Mouse (Mus musculus): ENCODE data around the gene Ggta1. TPM values are rescaled to one million over a fixed set of nuclear protein-coding genes. Genes with fewer than 3 reads are reported as not detected.

Ggta1 gene
- total and polyA plus RNA-seq, 3 experiments: 40.5 to 55.8 (median 46.9) TPM

DNA sequence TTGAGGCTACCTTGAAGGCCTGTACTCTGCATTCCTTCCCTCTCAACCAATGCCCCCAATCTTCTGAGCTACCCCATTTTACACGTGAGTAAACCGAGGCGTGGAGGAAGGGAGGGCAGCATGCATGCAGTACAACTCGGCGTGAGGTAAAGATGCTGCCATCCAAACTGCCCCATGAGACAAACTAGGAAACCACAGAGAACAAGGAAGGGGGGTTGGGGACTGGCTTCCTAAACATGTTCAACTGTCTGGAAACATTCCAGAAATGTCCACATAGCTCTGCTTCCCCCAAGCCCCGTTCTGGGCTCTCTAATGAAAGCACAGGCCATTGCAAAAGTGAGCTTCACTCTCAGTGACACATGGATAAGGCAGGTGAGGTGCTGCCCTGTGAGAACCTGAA is 21.6 kb downstream of the Ggta1 start:
- peak overlapping the region; percentile 24 for H3K4me2 ChIP-seq (ENCODE audit: insufficient read depth, low read depth, poor library complexity, severe bottlenecking)
- no peaks in the 10 kb centered on the region for H3K9me3 ChIP-seq (replicated peaks; ENCODE audit: low read length)
- H3K27ac ChIP-seq (ENCODE audit: insufficient read depth, low read depth): peak overlapping the region; percentile 36; the same call in 1 of the 2 replicates
- dilution Hi-C loops (cut with MboI; ENCODE audit: extremely low pct_ligation_motif_present, extremely low pct_unique_long_range_greater_than_20kb, low sequenced_read_pairs) (no loop called here), in situ Hi-C loops (cut with MboI; ENCODE audit: low pct_ligation_motif_present, low pct_unique_long_range_greater_than_20kb, low sequenced_read_pairs) (no loop called here)
- H3K36me3 ChIP-seq (replicated peaks in 1 of 2; ENCODE audit: control insufficient read depth in 1 of 2, insufficient read depth in 1 of 2, low read length in 1 of 2): peaks cover 21 to 59% of the 10 kb centered on the region in 2 experiments
- TF ChIP-seq MXI1 (IDR thresholded peaks at IDR 0.05; ENCODE audit: low read depth, low read length): 0 out of 2 replicates have a peak, but pooled peaks have one; percentile 25
- peak; percentile 43; the same call in 1 of the 2 replicates for TF ChIP-seq TCF12 (IDR thresholded peaks at IDR 0.05; ENCODE audit: low read depth, low read length)
- no peak for TF ChIP-seq NELFE (IDR thresholded peaks at IDR 0.05; ENCODE audit: low read depth, low read length)
- TF ChIP-seq BHLHE40 (IDR thresholded peaks at IDR 0.05; ENCODE audit: low read depth, low read length): peak; percentile 64
- H3K79me2 ChIP-seq (replicated peaks; ENCODE audit: control insufficient read depth, extremely low read depth, insufficient read depth, poor library complexity, severe bottlenecking): peaks cover 85% of the 10 kb centered on the region
- H3K27me3 ChIP-seq (replicated peaks): no peaks in the 10 kb centered on the region
- H3K4me3 ChIP-seq (replicated peaks in 1 of 3; ENCODE audit: low read depth in 2 of 3, low read length in 2 of 3, poor library complexity in 1 of 3): no peak overlapping the region
- peaks cover 24 to 59% of the 10 kb centered on the region in 2 experiments for H3K4me1 ChIP-seq (ENCODE audit: control insufficient read depth in 1 of 2, insufficient read depth in 2 of 2)
- no peak overlapping the region for H3K9ac ChIP-seq (ENCODE audit: insufficient read depth, low read depth)
- DNase-seq (ENCODE audit: extremely low read depth): no peak

DNA sequence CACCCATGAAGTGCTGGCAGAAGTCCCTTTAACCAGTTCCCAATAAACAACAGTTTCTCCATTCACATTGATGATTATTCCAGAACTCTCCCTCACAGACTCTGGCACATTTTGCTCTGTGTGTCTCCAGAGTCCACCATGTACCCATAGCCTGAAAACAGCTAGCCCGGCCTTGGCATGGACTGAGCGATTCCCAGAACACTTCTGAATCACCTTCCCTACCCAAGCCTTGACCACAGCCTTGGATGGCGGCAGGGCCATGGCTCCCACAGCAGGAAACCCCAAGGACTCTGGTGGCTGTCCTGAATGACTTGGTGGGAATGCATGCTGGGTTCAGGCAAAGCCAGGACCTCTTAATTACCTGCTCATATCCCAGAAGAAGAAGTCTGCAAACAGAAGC is 22.6 kb downstream of the Ggta1 start:
- dilution Hi-C loops (cut with MboI; ENCODE audit: extremely low pct_ligation_motif_present, extremely low pct_unique_long_range_greater_than_20kb, low sequenced_read_pairs): no loop called here
- in situ Hi-C loops (cut with MboI; ENCODE audit: low pct_ligation_motif_present, low pct_unique_long_range_greater_than_20kb, low sequenced_read_pairs): no loop called here

DNA sequence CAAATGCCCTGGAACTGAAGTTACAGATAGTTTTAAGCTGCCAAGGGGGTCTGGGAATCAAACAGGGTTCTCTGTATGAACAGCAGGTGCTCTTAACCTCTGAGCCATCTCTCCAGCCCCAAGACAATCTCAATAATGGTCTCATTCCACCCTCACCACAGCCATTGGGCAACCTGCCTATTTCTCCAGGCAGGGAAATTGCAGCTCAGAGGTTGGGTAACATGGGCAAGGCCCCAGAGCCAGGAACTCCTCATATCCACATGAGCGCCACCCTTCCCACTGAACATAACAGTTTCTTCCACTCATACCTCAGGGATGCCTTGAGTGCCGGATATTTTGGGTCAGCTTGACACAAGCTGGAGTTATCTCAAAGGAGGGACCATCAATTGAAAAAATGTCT is 25.2 kb downstream of the Ggta1 start:
- dilution Hi-C loops (cut with MboI; ENCODE audit: extremely low pct_ligation_motif_present, extremely low pct_unique_long_range_greater_than_20kb, low sequenced_read_pairs) (no loop called here), in situ Hi-C loops (cut with MboI; ENCODE audit: low pct_ligation_motif_present, low pct_unique_long_range_greater_than_20kb, low sequenced_read_pairs) (no loop called here)
- no peak overlapping the region for H3K27ac ChIP-seq (ENCODE audit: insufficient read depth, low read depth)
- H3K27me3 ChIP-seq (replicated peaks): no peaks in the 10 kb centered on the region
- DNase-seq (ENCODE audit: extremely low read depth): no peak
- peaks cover 47 to 86% of the 10 kb centered on the region in 2 experiments for H3K36me3 ChIP-seq (replicated peaks in 1 of 2; ENCODE audit: control insufficient read depth in 1 of 2, insufficient read depth in 1 of 2, low read length in 1 of 2)
- peaks cover 86% of the 10 kb centered on the region for H3K79me2 ChIP-seq (replicated peaks; ENCODE audit: control insufficient read depth, extremely low read depth, insufficient read depth, poor library complexity, severe bottlenecking)
- H3K4me2 ChIP-seq (ENCODE audit: insufficient read depth, low read depth, poor library complexity, severe bottlenecking): no peak overlapping the region
- no peaks in the 10 kb centered on the region for H3K9me3 ChIP-seq (replicated peaks; ENCODE audit: low read length)
- no peak overlapping the region for H3K9ac ChIP-seq (ENCODE audit: insufficient read depth, low read depth)
- TF ChIP-seq JUN (IDR thresholded peaks at IDR 0.05; ENCODE audit: insufficient read depth, low read depth, low read length): no peak
- no peak for TF ChIP-seq PAX5 (IDR thresholded peaks at IDR 0.05; ENCODE audit: low read length)
- TF ChIP-seq USF1 (IDR thresholded peaks at IDR 0.05; ENCODE audit: low read depth, low read length): no peak
- TF ChIP-seq CTCF (conservative IDR thresholded peaks at IDR 0.05 in 1 of 2, IDR thresholded peaks at IDR 0.05 in 1 of 2; ENCODE audit: low read depth in 2 of 2, low read length in 2 of 2): no peak
- TF ChIP-seq ZNF384 (IDR thresholded peaks at IDR 0.05; ENCODE audit: low read depth, low read length): no peak
- TF ChIP-seq ELF1 (IDR thresholded peaks at IDR 0.05; ENCODE audit: low read depth, low read length): no peak
- no peak for TF ChIP-seq HCFC1 (IDR thresholded peaks at IDR 0.05; ENCODE audit: low read depth, low read length)
- no peak for TF ChIP-seq ETS1 (conservative IDR thresholded peaks at IDR 0.05; ENCODE audit: low read depth, low read length)
- TF ChIP-seq SMC3 (IDR thresholded peaks at IDR 0.05; ENCODE audit: low read depth, low read length): no peak
- TF ChIP-seq ZC3H11A (IDR thresholded peaks at IDR 0.05; ENCODE audit: low read depth, low read length): no peak
- no peak for TF ChIP-seq MAZ (IDR thresholded peaks at IDR 0.05; ENCODE audit: low read depth, low read length)
- TF ChIP-seq NELFE (IDR thresholded peaks at IDR 0.05; ENCODE audit: low read depth, low read length): no peak
- TF ChIP-seq MXI1 (IDR thresholded peaks at IDR 0.05; ENCODE audit: low read depth, low read length): no peak
- no peak for TF ChIP-seq GABPA (IDR thresholded peaks at IDR 0.05; ENCODE audit: insufficient replicate concordance, low read depth, low read length)
- TF ChIP-seq USF2 (conservative IDR thresholded peaks at IDR 0.05; ENCODE audit: low read depth, low read length): no peak
- TF ChIP-seq MEF2A (IDR thresholded peaks at IDR 0.05; ENCODE audit: borderline replicate concordance, low read depth, low read length): no peak
- no peak for TF ChIP-seq UBTF (IDR thresholded peaks at IDR 0.05; ENCODE audit: low read depth, low read length)
- no peak for TF ChIP-seq KAT2A (IDR thresholded peaks at IDR 0.05; ENCODE audit: insufficient replicate concordance, low read length)
- H3K4me3 ChIP-seq (replicated peaks in 1 of 3; ENCODE audit: low read depth in 2 of 3, low read length in 2 of 3, poor library complexity in 1 of 3): no peak overlapping the region
- peaks cover 20 to 43% of the 10 kb centered on the region in 2 experiments for H3K4me1 ChIP-seq (ENCODE audit: control insufficient read depth in 1 of 2, insufficient read depth in 2 of 2)

More for the DNA sequence above, 22.6 kb downstream of the Ggta1 start:
- H3K27me3 ChIP-seq (replicated peaks): no peaks in the 10 kb centered on the region
- TF ChIP-seq POLR2AphosphoS2 (IDR thresholded peaks at IDR 0.05; ENCODE audit: low read depth, low read length) (no peak), TBP (conservative IDR thresholded peaks at IDR 0.05; ENCODE audit: low read depth, low read length) (no peak), MAZ (IDR thresholded peaks at IDR 0.05; ENCODE audit: low read depth, low read length) (no peak), IRF4 (IDR thresholded peaks at IDR 0.05; ENCODE audit: low read depth, low read length) (no peak), NELFE (IDR thresholded peaks at IDR 0.05; ENCODE audit: low read depth, low read length) (no peak), USF1 (IDR thresholded peaks at IDR 0.05; ENCODE audit: low read depth, low read length) (no peak), CHD1 (IDR thresholded peaks at IDR 0.05; ENCODE audit: low read depth, low read length) (no peak), SIN3A (IDR thresholded peaks at IDR 0.05; ENCODE audit: low read length) (no peak), JUN (IDR thresholded peaks at IDR 0.05; ENCODE audit: insufficient read depth, low read depth, low read length) (no peak), ZMIZ1 (IDR thresholded peaks at IDR 0.05; ENCODE audit: low read depth, low read length) (no peak), ELF1 (IDR thresholded peaks at IDR 0.05; ENCODE audit: low read depth, low read length) (no peak), RCOR1 (conservative IDR thresholded peaks at IDR 0.05; ENCODE audit: low read depth, low read length) (no peak), ETS1 (conservative IDR thresholded peaks at IDR 0.05; ENCODE audit: low read depth, low read length) (no peak), NRF1 (IDR thresholded peaks at IDR 0.05; ENCODE audit: low read depth, low read length) (no peak), MEF2A (IDR thresholded peaks at IDR 0.05; ENCODE audit: borderline replicate concordance, low read depth, low read length) (no peak)
- H3K4me1 ChIP-seq (ENCODE audit: control insufficient read depth in 1 of 2, insufficient read depth in 2 of 2): peaks cover 24 to 53% of the 10 kb centered on the region in 2 experiments
- peaks cover 22 to 63% of the 10 kb centered on the region in 2 experiments for H3K36me3 ChIP-seq (replicated peaks in 1 of 2; ENCODE audit: control insufficient read depth in 1 of 2, insufficient read depth in 1 of 2, low read length in 1 of 2)
- H3K79me2 ChIP-seq (replicated peaks; ENCODE audit: control insufficient read depth, extremely low read depth, insufficient read depth, poor library complexity, severe bottlenecking): peaks cover 92% of the 10 kb centered on the region
- no peaks in the 10 kb centered on the region for H3K9me3 ChIP-seq (replicated peaks; ENCODE audit: low read length)
- no peak overlapping the region for H3K4me2 ChIP-seq (ENCODE audit: insufficient read depth, low read depth, poor library complexity, severe bottlenecking)
- H3K4me3 ChIP-seq (replicated peaks in 1 of 3; ENCODE audit: low read depth in 2 of 3, low read length in 2 of 3, poor library complexity in 1 of 3): no peak overlapping the region
- no peak overlapping the region for H3K9ac ChIP-seq (ENCODE audit: insufficient read depth, low read depth)
- DNase-seq (ENCODE audit: extremely low read depth): no peak
- H3K27ac ChIP-seq (ENCODE audit: insufficient read depth, low read depth): no peak overlapping the region

Data from CH12.LX (cell line).